Mouse (Mus musculus) cerebellum, adult 2 months (tissue): ENCODE data around the gene Atrnl1.

Experiments used
- CTCF ChIP-seq: fragments of 200-500 bp; IDR thresholded peaks from 2 replicates; pipeline ENCODE4 v1.5.1; 2011; ENCODE audit warnings: low read depth, mild to moderate bottlenecking, control low read depth, low read length, moderate library complexity, borderline replicate concordance; ENCODE audit not compliant: insufficient read depth
- POLR2A ChIP-seq: fragments of 200-500 bp; IDR thresholded peaks from 2 replicates; pipeline ENCODE4 v1.6.1; 2011; ENCODE audit warnings: low read length, control low read depth, borderline replicate concordance; ENCODE audit not compliant: insufficient read depth

GRCm38 (mm10) chr19:58117595-58117994 lies 506.8 kb downstream of the Atrnl1 start:
- TF ChIP-seq CTCF = no peak
- no peak for TF ChIP-seq POLR2A
